Mouse (Mus musculus) thymus, adult 2 months (tissue): ENCODE measurements around the gene R3hcc1l. TPM values are rescaled to one million over a fixed set of nuclear protein-coding genes. Genes with fewer than 3 reads are reported as not detected.

Experiments used
- DNase-seq: peaks from one replicate; pipeline ENCODE4 v3.0.0; 2021
- H3K27ac ChIP-seq: fragments of 200-500 bp; 2 replicates; pipeline ENCODE4 v1.5.1; 2012; ENCODE audit warnings: low read length, control low read depth; ENCODE audit not compliant: control insufficient read depth, insufficient read depth
- H3K27me3 ChIP-seq: fragments of 200-500 bp; 2 replicates; pipeline ENCODE4 v1.6.1; 2012; ENCODE audit warnings: mild to moderate bottlenecking, low read length, moderate library complexity, mixed read lengths; ENCODE audit not compliant: control insufficient read depth, insufficient read depth
- H3K36me3 ChIP-seq: fragments of 200-500 bp; 2 replicates; pipeline ENCODE4 v1.6.1; 2012; ENCODE audit warnings: mild to moderate bottlenecking, low read length, moderate library complexity; ENCODE audit not compliant: control insufficient read depth, insufficient read depth
- H3K4me1 ChIP-seq: fragments of 200-500 bp; replicated peaks from 2 replicates; pipeline ENCODE4 v1.6.1; 2012; ENCODE audit warnings: low read length; ENCODE audit not compliant: control insufficient read depth, insufficient read depth
- H3K4me3 ChIP-seq: fragments of 200-500 bp; 2 replicates; pipeline ENCODE4 v1.5.1; 2012; ENCODE audit warnings: mild to moderate bottlenecking, low read length, control low read depth, moderate library complexity; ENCODE audit not compliant: control insufficient read depth, insufficient read depth
- CTCF ChIP-seq: fragments of 200-500 bp; IDR thresholded peaks from 2 replicates; pipeline ENCODE4 v1.5.1; 2012; ENCODE audit warnings: mild to moderate bottlenecking, control low read depth, low read length, moderate library complexity, borderline replicate concordance; ENCODE audit not compliant: control insufficient read depth, poor library complexity, insufficient read depth; ENCODE audit errors: extremely low read depth
- POLR2A ChIP-seq: fragments of 200-500 bp; IDR thresholded peaks from 2 replicates; pipeline ENCODE4 v1.6.1; 2012; ENCODE audit warnings: mild to moderate bottlenecking, low read length, control low read depth, moderate library complexity; ENCODE audit not compliant: control insufficient read depth, poor library complexity, insufficient read depth; ENCODE audit errors: extremely low read depth
- WGBS: fragments of 180-500 bp; shearing (Covaris S2); methylation state at CpG from one replicate; pipeline ENCODE4 v1.1.7; 2018; 5-methylcytosine and 5-hydroxymethylcytosine counted together
- polyA plus RNA-seq: library from polyadenylated mRNA; depleted of rRNA; stranded (reverse); fragments of >200 nt; gene quantifications from 2 replicates; pipeline ENCODE4 v1.2.3, GENCODE M21; 2012

R3hcc1l gene
- polyA plus RNA-seq, 1 experiment: 7.7 TPM

DNA sequence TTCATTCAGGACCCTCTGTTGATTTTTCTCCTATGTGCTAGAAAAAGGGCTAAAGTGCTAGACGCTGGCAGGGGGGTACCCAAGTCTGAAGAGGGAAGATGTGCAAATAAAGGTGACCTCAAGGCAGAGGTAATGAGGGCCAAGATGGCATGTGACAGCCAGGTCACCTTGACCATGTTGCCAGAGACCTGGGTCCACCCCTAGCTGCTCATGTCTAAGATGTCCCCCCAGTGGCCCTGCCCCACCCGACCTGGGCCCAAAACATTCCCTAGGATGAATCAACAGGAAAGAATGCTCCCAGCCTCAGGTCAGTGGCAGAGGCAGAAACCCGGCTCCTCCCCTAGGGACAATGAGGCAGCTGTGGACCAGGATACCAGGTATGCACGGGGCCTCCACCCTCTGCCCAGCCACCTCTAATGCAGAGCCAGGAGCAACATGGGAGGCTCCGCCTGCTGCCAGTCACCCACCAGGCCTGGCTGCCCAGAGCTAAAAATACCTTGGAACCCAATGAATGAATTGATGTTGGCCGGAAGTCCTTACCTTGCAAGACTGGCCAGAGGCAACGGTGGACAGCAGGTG is 95.2 kb downstream of the R3hcc1l start:
- TF ChIP-seq POLR2A (no peak), CTCF (no peak)
- DNase-seq: no peak
- H3K4me3 ChIP-seq: no peak overlapping the region
- H3K27me3 ChIP-seq: peaks cover 3% of the 10 kb centered on the region; the same call in 1 of the 2 replicates
- no peak overlapping the region for H3K27ac ChIP-seq
- H3K36me3 ChIP-seq: no peaks in the 10 kb centered on the region
- H3K4me1 ChIP-seq: no peaks in the 10 kb centered on the region
- 77% methylated on average over 7 of the region's 7 CpGs for WGBS

DNA sequence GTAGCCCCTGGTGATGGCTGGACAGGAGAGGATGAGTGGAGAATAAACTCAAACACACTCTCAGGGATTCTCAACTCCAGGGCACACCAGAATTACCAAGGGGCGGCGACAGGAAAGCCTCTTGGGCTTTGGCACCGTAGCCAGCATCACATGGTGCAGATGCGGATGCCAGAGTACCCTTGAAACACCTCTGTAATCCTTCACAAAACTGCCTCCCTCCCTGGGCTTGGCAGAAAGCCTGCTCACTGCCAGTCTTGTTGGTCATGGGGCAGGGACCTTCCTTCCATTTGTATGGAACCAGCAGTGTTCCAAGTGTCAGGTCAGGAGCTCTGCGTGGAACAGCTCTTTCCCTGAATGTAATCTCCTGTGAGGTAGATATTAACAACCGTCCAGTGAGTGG is 109.5 kb downstream of the R3hcc1l start:
- no peak overlapping the region for H3K27ac ChIP-seq
- 87% methylated on average over 6 of the region's 6 CpGs for WGBS
- no peak for TF ChIP-seq POLR2A
- no peak for TF ChIP-seq CTCF

DNA sequence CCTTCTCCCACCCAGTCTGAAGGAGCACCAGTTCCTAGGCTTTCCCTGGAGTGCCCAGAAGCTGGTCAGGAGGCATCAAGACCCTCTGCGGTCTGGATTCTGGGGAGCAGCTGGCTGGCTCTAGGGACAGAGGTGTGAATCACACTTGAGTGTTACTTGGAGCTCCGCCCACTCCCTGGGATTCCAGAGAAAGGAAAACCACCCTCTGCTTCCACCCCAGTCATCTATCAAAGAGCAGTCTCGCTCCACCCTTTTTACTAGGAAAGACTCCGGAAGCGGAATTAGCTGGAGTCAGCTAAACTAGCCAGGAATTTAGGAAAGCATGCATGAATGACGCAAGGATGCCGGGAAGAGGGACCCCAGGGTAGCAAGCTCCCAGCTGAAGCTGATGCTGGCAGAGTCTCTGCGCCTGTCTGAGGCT is 113.0 kb downstream of the R3hcc1l start:
- WGBS: 14% methylated on average over 8 of the region's 8 CpGs
- Histone ChIP-seq H3K4me1 (no peaks in the 10 kb centered on the region), H3K27me3 (no peaks in the 10 kb centered on the region), H3K27ac (no peak overlapping the region), H3K36me3 (no peaks in the 10 kb centered on the region), H3K4me3 (no peak overlapping the region)
- no peak for DNase-seq
- no peak for TF ChIP-seq CTCF
- TF ChIP-seq POLR2A: no peak

More for the DNA sequence above, 109.5 kb downstream of the R3hcc1l start:
- Histone ChIP-seq H3K4me3 (no peak overlapping the region), H3K36me3 (no peaks in the 10 kb centered on the region), H3K27me3 (no peaks in the 10 kb centered on the region), H3K4me1 (no peaks in the 10 kb centered on the region)
- no peak for DNase-seq

DNA sequence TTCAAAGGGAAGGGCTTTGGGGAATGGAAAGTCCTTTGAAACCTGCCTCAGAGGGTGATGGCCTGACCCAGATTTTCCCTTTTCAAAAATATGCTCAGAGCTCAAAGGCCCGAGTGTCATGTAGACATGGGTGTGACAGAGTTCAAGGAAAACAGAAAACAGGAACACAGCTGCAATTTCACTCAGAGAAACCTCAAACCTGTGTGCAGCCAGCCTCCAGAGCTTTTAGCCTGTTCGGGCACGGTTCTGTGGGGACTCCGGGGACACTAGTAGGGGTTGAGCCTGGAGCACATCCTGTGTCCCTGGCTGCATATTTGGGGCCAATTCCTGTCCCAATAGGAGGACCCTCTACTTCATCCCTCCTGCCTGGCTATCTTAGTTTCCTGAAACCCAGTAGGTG is 113.7 kb downstream of the R3hcc1l start:
- Histone ChIP-seq H3K27ac (no peak overlapping the region), H3K36me3 (no peaks in the 10 kb centered on the region), H3K27me3 (no peaks in the 10 kb centered on the region), H3K4me1 (no peaks in the 10 kb centered on the region), H3K4me3 (no peak overlapping the region)
- no peak for DNase-seq
- TF ChIP-seq POLR2A (no peak), CTCF (no peak)
- WGBS: 60% methylated on average over 4 of the region's 4 CpGs

DNA sequence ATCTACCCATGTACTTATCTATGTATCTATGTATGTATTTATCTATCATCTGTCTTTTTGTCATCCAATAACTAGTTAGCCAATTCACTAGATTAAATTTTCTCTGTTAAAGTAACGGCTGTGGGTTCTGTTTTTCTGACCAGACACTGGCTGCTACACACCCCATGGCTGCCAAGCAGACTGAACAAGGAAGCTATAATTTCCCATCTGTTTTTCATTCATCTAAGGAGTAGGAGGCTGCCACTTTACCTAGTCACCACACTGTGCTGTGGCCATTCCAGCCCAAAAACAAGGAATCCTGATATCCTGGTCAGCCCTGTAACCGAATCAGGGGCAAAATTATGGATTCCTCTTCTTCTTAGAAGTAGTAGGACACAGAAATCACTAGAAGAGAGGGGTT is 115.1 kb downstream of the R3hcc1l start:
- WGBS: 78% methylated on average over 2 of the region's 2 CpGs
- TF ChIP-seq POLR2A: no peak
- no peak for TF ChIP-seq CTCF
- no peak for DNase-seq
- H3K4me1 ChIP-seq: no peaks in the 10 kb centered on the region
- no peak overlapping the region for H3K4me3 ChIP-seq
- H3K27me3 ChIP-seq: no peaks in the 10 kb centered on the region
- no peak overlapping the region for H3K27ac ChIP-seq
- H3K36me3 ChIP-seq: no peaks in the 10 kb centered on the region

DNA sequence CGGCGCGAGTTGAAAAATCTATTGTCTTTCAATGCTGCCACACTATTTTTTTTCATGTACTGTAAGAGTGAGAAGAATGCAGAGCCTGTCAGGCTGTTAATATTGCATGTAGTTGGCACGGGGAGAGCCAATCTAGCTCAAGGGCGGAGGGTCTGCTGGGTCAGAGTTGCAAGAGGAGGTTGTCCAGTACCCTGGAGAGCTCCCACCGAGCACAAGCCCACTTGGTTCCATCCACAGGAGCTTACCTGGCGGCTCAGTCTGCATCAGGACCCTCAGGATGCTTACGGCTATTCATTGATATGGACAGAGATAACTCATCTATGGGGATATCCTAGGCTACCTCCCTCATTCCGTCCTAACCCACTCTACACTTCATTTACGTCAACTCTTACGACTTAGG is 118.1 kb downstream of the R3hcc1l start:
- Histone ChIP-seq H3K36me3 (no peaks in the 10 kb centered on the region), H3K27me3 (no peaks in the 10 kb centered on the region), H3K27ac (no peak overlapping the region), H3K4me3 (no peak overlapping the region), H3K4me1 (no peaks in the 10 kb centered on the region)
- DNase-seq: no peak
- 58% methylated on average over 11 of the region's 11 CpGs for WGBS
- TF ChIP-seq POLR2A (no peak), CTCF (no peak)
